Mouse (Mus musculus) heart, adult 2 months (tissue): ENCODE measurements around the gene Vmn1r30. TPM values are rescaled to one million over a fixed set of nuclear protein-coding genes. Genes with fewer than 3 reads are reported as not detected.

Source experiments
- DNase-seq, 2 experiments: peaks; one replicate each; pipeline ENCODE4 v3.0.0; 2021
- H3K27ac ChIP-seq: fragments of 200-600 bp; 2 replicates; pipeline ENCODE4 v1.8.1; 2022
- H3K27me3 ChIP-seq: fragments of 200-500 bp; 2 replicates; pipeline ENCODE4 v1.6.1; 2012; ENCODE audit warnings: mild to moderate bottlenecking, low read length, inconsistent platforms, mixed read lengths; ENCODE audit not compliant: control insufficient read depth, insufficient read depth
- H3K36me3 ChIP-seq: fragments of 200-500 bp; 2 replicates; pipeline ENCODE4 v1.6.1; 2012; ENCODE audit warnings: low read length, inconsistent platforms; ENCODE audit not compliant: control insufficient read depth, insufficient read depth
- H3K4me1 ChIP-seq: fragments of 200-500 bp; 2 replicates; pipeline ENCODE4 v1.6.1; 2011; ENCODE audit warnings: low read length; ENCODE audit not compliant: control insufficient read depth, insufficient read depth
- H3K4me3 ChIP-seq: fragments of 200-600 bp; 2 replicates; pipeline ENCODE4 v1.8.1; 2022
- H3K79me2 ChIP-seq: fragments of 200-500 bp; replicated peaks from 2 replicates; pipeline ENCODE4 v1.6.1; 2012; ENCODE audit warnings: mild to moderate bottlenecking, inconsistent platforms, low read length, moderate library complexity, mixed read lengths; ENCODE audit not compliant: control insufficient read depth, insufficient read depth
- H3K9ac ChIP-seq: fragments of 200-500 bp; 2 replicates; pipeline ENCODE4 v1.6.1; 2012; ENCODE audit warnings: low read depth, mild to moderate bottlenecking, control low read depth, inconsistent platforms, low read length, mixed read lengths
- CTCF ChIP-seq: fragments of 200-600 bp; IDR thresholded peaks from 2 replicates; pipeline ENCODE4 v1.8.1; 2022; ENCODE audit warnings: antibody characterized with exemption, mild to moderate bottlenecking, moderate library complexity
- EP300 ChIP-seq: fragments of 200-500 bp; IDR thresholded peaks from 2 replicates; pipeline ENCODE4 v1.6.1; 2011; ENCODE audit warnings: low read depth, low read length, control low read depth; ENCODE audit not compliant: insufficient read depth
- POLR2A ChIP-seq: fragments of 200-500 bp; IDR thresholded peaks from 2 replicates; pipeline ENCODE4 v1.6.1; 2011; ENCODE audit warnings: mild to moderate bottlenecking, low read depth, low read length, control low read depth; ENCODE audit not compliant: insufficient read depth
- WGBS: fragments of 180-500 bp; shearing (Covaris S2); methylation state at CpG from one replicate; pipeline ENCODE4 v1.1.7; 2018; 5-methylcytosine and 5-hydroxymethylcytosine counted together
- intact Hi-C: fragments of 180-260 bp; cut with DNase I; formaldehyde crosslinking; loops from one replicate; pipeline ENCODE4 v1.15.1; 2025
- long read RNA-seq: library from polyadenylated mRNA; stranded (forward); transcript quantifications from one replicate; pipeline ENCODE4 v2.0.0, GENCODE M21; 2021
- polyA plus RNA-seq: library from polyadenylated mRNA; depleted of rRNA; stranded (reverse); fragments of >200 nt; gene quantifications from 2 replicates; pipeline ENCODE4 v1.2.3, GENCODE M21; 2012; rRNA removed
- total RNA-seq, 2 experiments: library from RNA; stranded (reverse); gene quantifications; 2 replicates each; pipeline ENCODE4 v1.2.3; 2021

The Vmn1r30 gene
- total RNA-seq, result not detected
- not detected in 2 replicates for polyA plus RNA-seq
- long read RNA-seq, result 0 reads

DNA sequence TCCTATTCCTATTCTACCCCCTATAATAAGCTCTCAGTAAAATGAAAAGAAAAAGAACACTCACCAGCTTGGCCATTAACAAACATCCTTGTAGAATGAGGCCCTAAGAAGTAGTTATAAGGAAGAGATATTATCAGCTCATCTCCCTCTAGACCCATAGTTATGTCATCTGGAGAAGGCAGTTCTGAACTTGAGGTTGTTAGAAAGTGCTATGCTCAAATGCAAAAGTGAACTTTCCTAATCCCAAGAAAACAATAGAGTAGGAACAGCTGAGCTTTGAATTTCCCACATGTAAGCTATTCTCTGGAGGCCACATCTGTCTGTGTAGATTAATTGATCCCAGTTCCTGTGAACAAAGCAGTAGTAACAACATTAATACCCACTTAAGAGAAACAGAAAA lies at the start of gene Vmn1r30:
Vmn1r30 (minus strand) TSS at position 101 of the 400 bp plus-strand sequence.
- Histone ChIP-seq H3K4me3 (no peak within 1 kb of the TSS), H3K27ac (no peak within 1 kb of the TSS)
- intact Hi-C loops, result loop anchor here (10.0 kb wide), 1 partner anchor 458 kb away; the partner anchor contains the start of gene Vmn1r25

DNA sequence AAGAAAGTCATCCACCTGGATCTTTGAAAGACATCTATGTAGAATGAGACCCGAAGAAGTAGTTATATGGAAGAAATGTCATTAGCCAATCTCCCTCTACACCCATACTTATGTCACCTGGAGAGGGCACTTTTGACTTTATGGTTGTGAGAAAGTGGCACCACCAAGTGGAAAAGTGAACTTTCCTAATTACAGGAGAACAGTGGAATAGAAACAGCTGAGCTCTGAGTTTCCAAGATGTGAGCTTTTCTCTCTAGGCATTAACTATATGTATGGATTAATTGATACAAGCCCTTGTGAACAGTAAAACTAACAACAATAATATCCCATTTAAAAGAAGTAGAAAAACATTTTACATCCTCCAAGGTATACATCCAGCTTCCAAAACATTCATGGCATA lies 32.0 kb upstream of the Vmn1r30 start, which contains the start of gene Vmn1r31:
Vmn1r31 (minus strand) TSS at position 101 of the 400 bp plus-strand sequence.
- no peak within 1 kb of the TSS for H3K9ac ChIP-seq
- no peak for DNase-seq
- WGBS, result 85% methylated on average over 1 of the region's 1 CpGs
- no peaks in the 10 kb centered on the region for H3K4me1 ChIP-seq
- intact Hi-C loops, result loop anchor here (5.0 kb wide), 1 partner anchor 418 kb away; no protein-coding TSS in a partner anchor
- TF ChIP-seq EP300 (no peak), POLR2A (no peak), CTCF (no peak)
- H3K79me2 ChIP-seq, result no peaks in the 10 kb centered on the region
- no peaks in the 10 kb centered on the region for H3K36me3 ChIP-seq
- no peaks in the 10 kb centered on the region for H3K27me3 ChIP-seq
- no peak within 1 kb of the TSS for H3K4me3 ChIP-seq
- no peak within 1 kb of the TSS for H3K27ac ChIP-seq

More for the DNA sequence above, at the start of gene Vmn1r30:
- Histone ChIP-seq H3K9ac (no peak within 1 kb of the TSS), H3K79me2 (no peaks in the 10 kb centered on the region), H3K36me3 (no peaks in the 10 kb centered on the region), H3K27me3 (no peaks in the 10 kb centered on the region), H3K4me1 (no peaks in the 10 kb centered on the region)
- no peak for DNase-seq
- TF ChIP-seq POLR2A, result no peak
- no peak for TF ChIP-seq EP300
- no peak for TF ChIP-seq CTCF

Other genes starting within 250 kb of the Vmn1r30 start
- gene Vmn1r27, start 224.6 kb downstream of the Vmn1r30 start, total RNA-seq, result not detected
- not detected in 2 replicates for gene Vmn1r27, start 224.6 kb downstream of the Vmn1r30 start, polyA plus RNA-seq
- gene Vmn1r28, start 181.3 kb downstream of the Vmn1r30 start, total RNA-seq, result not detected
- gene Vmn1r28, start 181.3 kb downstream of the Vmn1r30 start, polyA plus RNA-seq, result not detected in 2 replicates
- gene Vmn1r29, start 141.8 kb downstream of the Vmn1r30 start, total RNA-seq, result not detected
- not detected in 2 replicates for gene Vmn1r29, start 141.8 kb downstream of the Vmn1r30 start, polyA plus RNA-seq
- gene Vmn1r31, start 31.9 kb upstream of the Vmn1r30 start, total RNA-seq, result not detected
- not detected in 2 replicates for gene Vmn1r31, start 31.9 kb upstream of the Vmn1r30 start, polyA plus RNA-seq
- 10 to 100 TPM; 27.4 to 30.7 TPM for gene Abcg2, start 141.1 kb upstream of the Vmn1r30 start, total RNA-seq
- gene Abcg2, start 141.1 kb upstream of the Vmn1r30 start, polyA plus RNA-seq, result 12.8 and 19.4 TPM in 2 replicates